Mouse (Mus musculus): ENCODE data around the gene Gm20388.

- TF ChIP-seq MAFK (IDR thresholded peaks at IDR 0.05; ENCODE audit: insufficient read depth, low read depth, low read length) (no peak), ZC3H11A (IDR thresholded peaks at IDR 0.05; ENCODE audit: borderline replicate concordance, low read depth, low read length) (no peak), CHD2 (IDR thresholded peaks at IDR 0.05; ENCODE audit: low read depth, low read length) (no peak), HCFC1 (IDR thresholded peaks at IDR 0.05; ENCODE audit: borderline replicate concordance, insufficient read depth, low read length) (no peak), ZNF384 (IDR thresholded peaks at IDR 0.05; ENCODE audit: low read depth, low read length) (no peak)
These were observed 280.3 kb downstream of the Gm20388 start for GRCm38 (mm10) chr8:120190810-120191413.
